Mouse (Mus musculus) midbrain, embryonic 14.5 days (tissue): ENCODE measurements around the gene Exoc6. TPM values are rescaled to one million over a fixed set of nuclear protein-coding genes. Genes with fewer than 3 reads are reported as not detected.

Source experiments
- polyA plus RNA-seq: library from polyadenylated mRNA; unstranded; fragments of >200 nt; fragmentation: Nextera tagmentation; extraction: Ambion mirVana; gene quantifications from 2 replicates; pipeline ENCODE4 v1.2.1, GENCODE M21; 2014

Exoc6 gene
- polyA plus RNA-seq, 1 experiment from 2014 or later: 21.4 TPM

Other genes starting within 250 kb of the Exoc6 start
- gene Ide, start 212.6 kb upstream of the Exoc6 start, polyA plus RNA-seq: 26.0 and 44.7 TPM in 2 replicates
- gene Kif11, start 174.0 kb upstream of the Exoc6 start, polyA plus RNA-seq: 7.4 and 16.4 TPM in 2 replicates
- gene Hhex, start 115.6 kb upstream of the Exoc6 start, polyA plus RNA-seq: 1.4 and 4.2 TPM in 2 replicates
- gene Cyp26c1, start 135.2 kb downstream of the Exoc6 start, polyA plus RNA-seq: not detected in 2 replicates
- not detected in 2 replicates for gene Cyp26a1, start 147.4 kb downstream of the Exoc6 start, polyA plus RNA-seq